Mouse (Mus musculus): ENCODE data around the gene Dnah1. TPM values are rescaled to one million over a fixed set of nuclear protein-coding genes. Genes with fewer than 3 reads are reported as not detected.
A peak's percentile ranks its signal among the peaks of the same experiment; 100 is the strongest.

The Dnah1 gene
- polyA plus RNA-seq, 1 experiment from 2014 or later: 4.6 TPM

DNA sequence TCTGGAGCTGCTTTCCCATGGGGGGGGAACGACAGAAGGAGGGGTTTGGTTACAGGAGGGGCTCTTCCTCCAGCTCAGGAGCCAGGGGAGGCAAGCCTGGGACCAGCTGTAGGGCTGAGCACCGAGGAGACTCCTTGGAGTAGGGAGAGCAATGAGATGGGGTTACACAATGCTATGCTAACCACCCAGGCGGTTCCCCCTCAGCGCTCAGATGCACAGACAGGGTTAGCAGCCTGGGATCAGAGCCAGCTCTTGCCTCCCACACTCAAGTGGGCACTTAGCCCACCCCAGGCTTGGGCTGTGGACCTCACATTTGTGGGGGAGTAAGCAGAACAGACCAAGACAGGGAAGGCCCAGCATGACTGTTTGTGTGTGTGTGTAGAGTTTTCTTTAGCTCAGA is 96.7 kb downstream of the Dnah1 start:
- Histone ChIP-seq H3K4me3 (ENCODE audit: low read depth, low read length) (no peak overlapping the region), H3K9me3 (ENCODE audit: low read depth, low read length) (no peaks in the 10 kb centered on the region), H3K4me2 (no peak overlapping the region), H3K4me1 (ENCODE audit: insufficient read depth) (peaks cover 6% of the 10 kb centered on the region), H3K36me3 (ENCODE audit: insufficient read depth) (no peaks in the 10 kb centered on the region), H3K9ac (no peak overlapping the region), H3K27me3 (ENCODE audit: insufficient read depth, low read length) (no peaks in the 10 kb centered on the region), H3K27ac (ENCODE audit: low read depth) (peak overlapping the region; percentile 65)
- TF ChIP-seq CTCF (IDR thresholded peaks at IDR 0.05; ENCODE audit: low read depth): no peak
- ATAC-seq (ENCODE audit: insufficient read depth): peak; percentile 93
- peak; percentile 85 for DNase-seq
- WGBS: 38% methylated on average over 4 of the region's 4 CpGs

DNA sequence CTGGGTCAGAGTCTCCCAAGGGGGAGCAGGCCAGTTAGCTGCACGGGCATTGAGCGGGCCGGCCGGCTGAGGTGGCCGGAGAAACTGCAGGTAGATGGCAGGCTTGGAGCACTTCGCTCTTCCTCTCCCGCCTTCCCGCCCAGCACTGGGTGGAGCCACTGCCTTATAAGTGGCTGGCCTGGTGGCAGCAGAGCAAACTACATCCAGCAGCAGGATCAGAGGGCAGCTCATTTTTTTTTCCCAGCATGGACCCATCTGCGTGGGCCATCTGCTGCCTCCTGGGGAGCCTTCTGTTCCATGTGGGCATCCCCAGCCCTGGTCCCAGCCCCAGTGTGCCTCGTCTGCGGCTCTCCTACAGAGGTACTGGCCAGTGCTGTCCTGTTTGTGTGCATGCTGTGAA is 106.0 kb downstream of the Dnah1 start, which contains the start of gene Sema3g:
TSS of gene Sema3g (plus strand) at position 195 of the 400 bp plus-strand sequence.
- WGBS: 9% methylated on average over 11 of the region's 11 CpGs
- no peaks in the 10 kb centered on the region for H3K36me3 ChIP-seq (ENCODE audit: insufficient read depth)
- peak within 1 kb of the TSS; percentile 3; the same call in 1 of the 2 replicates for H3K9ac ChIP-seq
- peak within 1 kb of the TSS; percentile 45 for H3K4me2 ChIP-seq
- H3K4me3 ChIP-seq (ENCODE audit: low read depth, low read length): peak within 1 kb of the TSS; percentile 8; the same call in 1 of the 2 replicates
- ATAC-seq (ENCODE audit: insufficient read depth): peak; percentile 76
- H3K27me3 ChIP-seq (ENCODE audit: insufficient read depth, low read length): no peaks in the 10 kb centered on the region
- peaks cover 8% of the 10 kb centered on the region; the same call in 1 of the 2 replicates for H3K4me1 ChIP-seq (ENCODE audit: insufficient read depth)
- H3K9me3 ChIP-seq (ENCODE audit: low read depth, low read length): no peaks in the 10 kb centered on the region
- H3K27ac ChIP-seq (ENCODE audit: low read depth): no peak within 1 kb of the TSS; the same call in 1 of the 2 replicates
- peak; percentile 81 for DNase-seq
- peak; percentile 87 for TF ChIP-seq CTCF (IDR thresholded peaks at IDR 0.05; ENCODE audit: low read depth)

DNA sequence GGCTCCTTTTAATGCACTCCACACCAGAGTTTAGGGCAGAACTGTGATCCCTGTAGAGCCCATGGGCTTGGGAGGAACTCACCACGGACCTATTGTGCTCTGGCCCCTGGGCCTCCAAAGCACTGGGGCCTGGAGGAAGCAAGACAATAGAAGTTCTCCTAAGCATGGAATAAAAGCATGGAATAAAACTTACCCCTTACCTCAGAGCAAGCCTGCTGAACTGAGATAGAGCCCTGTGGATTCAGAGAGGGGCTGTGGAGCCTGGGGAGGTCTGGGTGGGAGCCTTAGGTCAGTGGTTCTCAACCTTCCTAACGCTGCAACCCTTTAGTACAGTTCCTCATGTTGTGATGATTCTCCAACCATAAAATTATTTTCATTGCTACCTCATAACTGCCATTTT is 106.8 kb downstream of the Dnah1 start, which contains the start of gene Nisch:
TSS of gene Nisch (minus strand) at position 101 of the 400 bp plus-strand sequence.
- 63% methylated on average over 2 of the region's 2 CpGs for WGBS
- no peak for ATAC-seq (ENCODE audit: insufficient read depth)

DNA sequence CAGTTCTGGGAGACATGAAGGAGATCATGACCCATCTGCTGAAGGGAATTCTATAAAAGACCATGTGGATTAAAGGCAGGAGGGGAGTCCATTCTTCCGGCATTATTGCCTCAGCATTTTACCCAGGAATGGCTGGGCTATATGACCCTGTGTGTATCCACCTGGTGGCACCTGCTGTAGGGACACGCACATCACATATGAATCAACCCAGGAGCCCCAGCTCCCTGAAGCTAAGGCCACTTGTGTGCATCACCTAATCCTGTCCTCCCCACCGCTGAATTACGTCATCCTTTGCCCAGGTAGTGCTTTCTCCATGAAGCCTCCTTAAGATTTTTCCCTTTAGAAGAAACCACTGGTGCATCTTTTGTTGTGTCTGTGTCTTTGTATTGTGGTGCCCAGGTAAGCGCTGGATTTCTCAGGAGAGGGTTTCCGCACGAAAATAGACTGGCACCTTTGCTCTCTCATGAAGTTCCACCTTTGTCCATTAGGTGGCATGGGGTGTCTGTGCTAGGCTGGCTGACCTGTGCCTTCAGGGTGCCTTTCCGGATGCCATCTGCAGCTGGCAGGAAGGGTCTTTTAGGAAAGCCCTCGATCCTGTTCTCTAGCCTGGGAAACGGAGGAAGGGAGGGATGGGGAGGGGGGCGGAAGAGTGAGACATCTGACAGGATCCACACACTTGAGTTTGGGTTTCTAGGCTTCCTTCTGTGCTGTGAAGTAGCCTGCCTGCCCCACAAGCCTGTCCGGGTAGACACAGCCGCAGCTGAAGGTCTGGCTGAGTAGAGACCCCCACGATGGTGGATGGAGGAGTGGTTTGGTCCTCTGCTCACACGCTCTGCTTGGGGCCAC is 108.3 kb downstream of the Dnah1 start:
- H3K27me3 ChIP-seq (ENCODE audit: insufficient read depth, low read length): no peaks in the 10 kb centered on the region
- peak; percentile 83 for DNase-seq
- peaks cover 8% of the 10 kb centered on the region; the same call in 1 of the 2 replicates for H3K4me1 ChIP-seq (ENCODE audit: insufficient read depth)
- no peak overlapping the region for H3K4me3 ChIP-seq (ENCODE audit: low read depth, low read length)
- peak; percentile 96 for TF ChIP-seq CTCF (IDR thresholded peaks at IDR 0.05; ENCODE audit: low read depth)
- H3K9ac ChIP-seq: peak overlapping the region; percentile 36; the same call in 1 of the 2 replicates
- ATAC-seq (ENCODE audit: insufficient read depth): peak; percentile 44; the same call in 1 of the 2 replicates
- H3K27ac ChIP-seq (ENCODE audit: low read depth): 0 out of 2 replicates have a peak overlapping the region, but pooled peaks have one; percentile 30
- H3K36me3 ChIP-seq (ENCODE audit: insufficient read depth): no peaks in the 10 kb centered on the region
- WGBS: 28% methylated on average over 15 of the region's 15 CpGs
- H3K4me2 ChIP-seq: 0 out of 2 replicates have a peak overlapping the region, but pooled peaks have one; percentile 20
- H3K9me3 ChIP-seq (ENCODE audit: low read depth, low read length): no peaks in the 10 kb centered on the region

More for the DNA sequence above, 106.8 kb downstream of the Dnah1 start, which contains the start of gene Nisch:
- H3K4me1 ChIP-seq (ENCODE audit: insufficient read depth): peaks cover 8% of the 10 kb centered on the region; the same call in 1 of the 2 replicates
- H3K9me3 ChIP-seq (ENCODE audit: low read depth, low read length): no peaks in the 10 kb centered on the region
- peak within 1 kb of the TSS; percentile 8; the same call in 1 of the 2 replicates for H3K4me3 ChIP-seq (ENCODE audit: low read depth, low read length)
- peak within 1 kb of the TSS; percentile 36; the same call in 1 of the 2 replicates for H3K9ac ChIP-seq
- peak within 1 kb of the TSS; percentile 30; the same call in 1 of the 2 replicates for H3K27ac ChIP-seq (ENCODE audit: low read depth)
- H3K4me2 ChIP-seq: peak within 1 kb of the TSS; percentile 45
- DNase-seq: no peak
- no peaks in the 10 kb centered on the region for H3K27me3 ChIP-seq (ENCODE audit: insufficient read depth, low read length)
- H3K36me3 ChIP-seq (ENCODE audit: insufficient read depth): no peaks in the 10 kb centered on the region
- no peak for TF ChIP-seq CTCF (IDR thresholded peaks at IDR 0.05; ENCODE audit: low read depth)

DNA sequence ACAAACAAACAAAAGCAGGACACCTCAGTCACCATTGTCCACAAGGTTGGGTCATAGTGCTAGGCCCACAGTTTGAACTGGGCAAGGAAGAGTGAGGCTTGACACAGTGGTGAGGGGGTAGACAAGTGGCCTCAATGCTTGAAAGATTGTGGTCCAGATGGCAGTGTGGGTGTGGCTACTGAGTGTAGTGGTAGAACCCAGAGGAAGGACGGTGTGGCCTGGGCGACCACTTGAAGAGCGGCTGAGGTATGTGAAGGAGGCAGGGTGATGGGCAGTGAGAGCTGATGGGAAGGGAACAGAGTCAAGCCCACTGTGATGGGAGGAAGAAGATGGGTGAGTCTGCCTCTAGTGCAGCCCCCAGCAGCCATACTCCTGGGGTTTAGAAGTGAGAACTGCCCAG is 109.0 kb downstream of the Dnah1 start:
- H3K36me3 ChIP-seq (ENCODE audit: insufficient read depth): no peaks in the 10 kb centered on the region
- TF ChIP-seq CTCF (IDR thresholded peaks at IDR 0.05; ENCODE audit: low read depth): no peak
- H3K4me2 ChIP-seq: no peak overlapping the region
- no peak for DNase-seq
- no peak overlapping the region for H3K27ac ChIP-seq (ENCODE audit: low read depth)
- ATAC-seq (ENCODE audit: insufficient read depth): no peak
- H3K4me1 ChIP-seq (ENCODE audit: insufficient read depth): peaks cover 8% of the 10 kb centered on the region; the same call in 1 of the 2 replicates
- WGBS: 57% methylated on average over 3 of the region's 3 CpGs
- H3K9me3 ChIP-seq (ENCODE audit: low read depth, low read length): no peaks in the 10 kb centered on the region
- H3K27me3 ChIP-seq (ENCODE audit: insufficient read depth, low read length): no peaks in the 10 kb centered on the region
- H3K9ac ChIP-seq: no peak overlapping the region
- no peak overlapping the region for H3K4me3 ChIP-seq (ENCODE audit: low read depth, low read length)

DNA sequence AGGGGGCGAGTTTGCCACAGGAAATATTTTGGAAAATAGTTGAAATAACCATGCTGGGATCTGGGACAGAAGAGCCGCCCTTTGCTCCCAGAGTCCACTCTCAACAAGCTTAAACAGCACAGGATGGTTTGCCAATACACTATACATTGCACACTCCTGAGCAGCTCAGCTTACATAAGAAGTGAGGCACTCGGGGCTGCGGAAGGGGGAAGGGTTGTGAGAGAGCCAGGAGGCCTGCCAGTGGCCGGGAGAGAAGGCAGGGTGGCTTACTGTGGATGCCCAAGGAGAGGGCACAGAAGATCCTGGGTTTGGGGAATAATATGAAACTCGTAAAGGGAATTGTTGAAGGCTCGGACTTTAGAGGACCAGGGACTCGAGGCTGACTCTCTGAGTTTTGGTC is 109.8 kb downstream of the Dnah1 start:
- no peak overlapping the region for H3K9ac ChIP-seq
- H3K27me3 ChIP-seq (ENCODE audit: insufficient read depth, low read length): no peaks in the 10 kb centered on the region
- no peak for TF ChIP-seq CTCF (IDR thresholded peaks at IDR 0.05; ENCODE audit: low read depth)
- ATAC-seq (ENCODE audit: insufficient read depth) (no peak), DNase-seq (no peak)
- H3K4me3 ChIP-seq (ENCODE audit: low read depth, low read length): no peak overlapping the region
- H3K4me1 ChIP-seq (ENCODE audit: insufficient read depth): peaks cover 8% of the 10 kb centered on the region; the same call in 1 of the 2 replicates
- H3K36me3 ChIP-seq (ENCODE audit: insufficient read depth): no peaks in the 10 kb centered on the region
- H3K4me2 ChIP-seq: no peak overlapping the region
- 54% methylated on average over 8 of the region's 8 CpGs for WGBS
- no peaks in the 10 kb centered on the region for H3K9me3 ChIP-seq (ENCODE audit: low read depth, low read length)
- H3K27ac ChIP-seq (ENCODE audit: low read depth): no peak overlapping the region

DNA sequence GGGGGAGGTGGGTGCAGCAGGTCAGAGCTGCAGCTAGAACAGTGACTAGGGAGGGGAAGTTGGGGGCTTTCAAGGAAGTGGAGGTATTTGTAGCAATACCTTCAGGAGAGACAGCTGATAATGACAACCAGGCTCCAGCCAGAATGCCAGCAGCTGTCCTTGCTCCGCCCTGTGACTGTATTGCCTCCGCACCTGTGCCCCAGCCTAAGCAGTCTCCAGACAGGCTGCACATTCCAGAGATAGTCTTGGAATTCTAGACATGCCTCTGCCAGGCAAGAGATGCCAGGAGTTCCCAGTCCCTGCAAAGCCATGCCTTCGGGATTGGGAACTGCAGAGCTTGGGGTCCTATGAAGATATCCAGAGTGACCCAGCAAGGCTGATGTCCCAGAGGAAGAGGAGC is 111.2 kb downstream of the Dnah1 start:
- Histone ChIP-seq H3K9me3 (ENCODE audit: low read depth, low read length) (no peaks in the 10 kb centered on the region), H3K27ac (ENCODE audit: low read depth) (no peak overlapping the region), H3K27me3 (ENCODE audit: insufficient read depth, low read length) (no peaks in the 10 kb centered on the region), H3K4me1 (ENCODE audit: insufficient read depth) (peaks cover 3% of the 10 kb centered on the region; the same call in 1 of the 2 replicates), H3K4me2 (no peak overlapping the region), H3K36me3 (ENCODE audit: insufficient read depth) (no peaks in the 10 kb centered on the region), H3K9ac (no peak overlapping the region), H3K4me3 (ENCODE audit: low read depth, low read length) (no peak overlapping the region)
- ATAC-seq (ENCODE audit: insufficient read depth) (no peak), DNase-seq (no peak)
- TF ChIP-seq CTCF (IDR thresholded peaks at IDR 0.05; ENCODE audit: low read depth): no peak
- WGBS: 52% methylated on average over 3 of the region's 3 CpGs
